Mouse (Mus musculus): ENCODE data around the gene Ftsj1. TPM values are rescaled to one million over a fixed set of nuclear protein-coding genes. Genes with fewer than 3 reads are reported as not detected.

Ftsj1 gene
- total RNA-seq, 4 experiments from 2014 or later = 11.9 to 15.5 (median 14.0) TPM

GRCm38 (mm10) chrX:8219651-8220050 lies 32.6 kb downstream of the Ftsj1 start:
- no peak for DNase-seq (ENCODE audit: low spot score in 2 of 2)

- DNase-seq (ENCODE audit: low spot score in 2 of 2) = no peak
Measured at GRCm38 (mm10) chrX:8218114-8218513, 34.1 kb downstream of the Ftsj1 start.

DNA sequence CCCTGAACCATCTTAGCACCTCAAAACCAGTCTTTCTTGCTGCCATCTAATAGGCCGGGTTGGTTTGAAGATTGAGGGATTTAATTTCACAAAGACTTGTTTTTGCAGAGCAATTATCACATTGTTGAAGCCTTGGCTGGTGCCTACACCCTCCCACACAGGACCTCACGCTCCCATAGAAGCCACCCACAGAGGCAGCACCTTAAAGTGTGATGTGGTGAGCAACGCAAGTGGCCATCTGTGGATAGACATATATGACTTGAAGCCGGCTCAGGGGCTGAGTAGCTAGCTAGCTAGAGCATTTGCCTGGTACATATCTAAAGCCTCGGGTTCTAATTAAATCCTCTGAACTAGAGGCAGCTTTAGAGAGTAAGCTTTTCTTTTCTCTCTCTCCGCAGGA lies 34.8 kb downstream of the Ftsj1 start:
- no peak for DNase-seq (ENCODE audit: low spot score in 2 of 2)

- DNase-seq (ENCODE audit: low spot score in 2 of 2) = no peak
Measured at GRCm38 (mm10) chrX:8211490-8212207, 40.6 kb downstream of the Ftsj1 start.

- no peak for DNase-seq (ENCODE audit: low spot score in 2 of 2)
Measured at GRCm38 (mm10) chrX:8209720-8210119, 42.5 kb downstream of the Ftsj1 start.

DNA sequence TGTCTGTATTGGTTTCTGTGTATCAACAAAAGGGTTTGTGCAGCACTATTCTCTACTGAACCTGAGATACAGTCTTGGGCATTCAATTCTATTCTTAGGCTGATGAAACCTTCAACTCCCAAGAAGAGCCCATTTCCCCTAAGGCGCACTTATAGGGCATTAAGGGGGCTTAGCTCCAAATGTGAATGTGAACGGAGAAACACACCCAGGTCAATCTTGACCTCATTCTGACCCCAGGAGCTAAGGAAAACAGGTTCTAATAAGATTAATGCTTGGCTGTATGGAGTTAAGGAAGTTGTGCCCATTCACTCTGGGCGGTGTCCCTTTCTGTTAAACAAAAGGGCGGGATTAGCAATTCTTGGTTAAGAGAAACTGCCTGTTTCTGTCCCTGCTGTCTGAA lies 45.0 kb downstream of the Ftsj1 start:
- DNase-seq (ENCODE audit: low spot score in 2 of 2) = no peak

DNA sequence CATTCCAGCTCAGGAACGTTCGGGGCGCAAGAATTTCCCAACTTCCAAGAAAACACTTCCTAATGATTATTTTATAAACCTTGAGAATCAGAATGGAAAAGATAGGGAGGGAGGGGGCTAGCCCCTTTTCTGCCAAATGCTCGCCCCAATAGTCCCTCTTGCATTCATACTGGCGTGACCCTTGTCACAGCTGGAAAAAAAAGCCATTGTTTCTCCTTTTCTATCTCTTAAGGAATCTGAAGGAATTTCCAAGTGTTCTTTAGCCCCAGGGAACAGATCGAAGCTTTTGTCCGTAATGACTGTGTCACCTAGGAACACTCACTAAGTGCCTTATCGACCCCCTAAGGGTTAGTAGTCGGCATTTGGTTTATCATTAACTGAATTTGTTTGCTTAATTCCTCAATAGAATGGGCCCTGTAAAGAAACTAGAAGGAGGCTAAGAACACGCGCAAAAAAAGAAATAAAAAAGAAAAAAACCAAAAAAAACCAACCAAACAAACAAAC lies 45.5 kb downstream of the Ftsj1 start:
- DNase-seq (ENCODE audit: low spot score in 2 of 2) = no peak

GRCm38 (mm10) chrX:8206015-8206693 lies 46.1 kb downstream of the Ftsj1 start, which contains the start of gene Porcn:
Gene Porcn (minus strand): TSS chrX:8206525.
- peak; percentile 62 to 71 for DNase-seq (ENCODE audit: low spot score in 2 of 2)

GRCm38 (mm10) chrX:8205551-8205950 lies 46.7 kb downstream of the Ftsj1 start:
- no peak for DNase-seq (ENCODE audit: low spot score in 2 of 2)

DNA sequence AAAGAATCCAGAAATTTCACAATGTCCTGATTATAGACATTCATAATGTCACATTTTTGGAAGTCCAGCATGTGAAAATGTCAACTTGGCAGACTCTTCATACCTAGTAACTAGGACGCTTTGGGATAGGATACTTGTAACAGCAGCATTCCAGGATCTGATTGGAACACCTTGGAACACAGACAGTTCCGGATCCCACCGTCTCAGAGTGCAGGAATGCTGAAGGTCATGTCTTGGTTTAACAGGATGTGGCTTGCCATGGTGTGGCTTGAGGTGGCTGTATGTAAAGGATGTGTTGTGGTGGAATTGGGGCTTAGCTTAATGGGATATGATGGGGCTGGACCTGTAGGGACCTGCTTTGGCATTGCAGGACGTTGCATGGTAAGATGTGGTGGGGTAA lies 47.1 kb downstream of the Ftsj1 start:
- no peak for DNase-seq (ENCODE audit: low spot score in 2 of 2)

GRCm38 (mm10) chrX:8204076-8204475 lies 48.1 kb downstream of the Ftsj1 start:
- no peak for DNase-seq (ENCODE audit: low spot score in 2 of 2)

DNA sequence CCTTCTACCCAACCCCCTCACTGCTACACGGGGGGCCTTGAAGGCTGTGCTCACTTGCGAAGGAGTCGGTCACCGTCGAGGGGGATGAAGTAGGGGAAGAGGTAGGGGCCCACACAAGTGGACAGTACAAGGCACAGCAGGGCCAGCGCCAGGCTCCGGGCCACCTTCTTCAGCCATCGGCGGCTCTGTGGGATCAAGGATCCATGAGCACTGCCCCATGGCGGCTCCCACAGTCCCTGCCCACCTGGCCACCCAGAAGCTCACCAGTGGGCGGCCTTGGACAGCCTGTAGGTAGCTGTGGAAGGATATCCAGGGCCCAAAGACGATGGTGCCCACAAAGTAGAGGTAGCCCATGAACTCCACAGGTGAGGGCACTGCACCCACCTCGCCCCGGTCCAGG lies 49.1 kb downstream of the Ftsj1 start:
- DNase-seq (ENCODE audit: low spot score in 2 of 2) = no peak

DNA sequence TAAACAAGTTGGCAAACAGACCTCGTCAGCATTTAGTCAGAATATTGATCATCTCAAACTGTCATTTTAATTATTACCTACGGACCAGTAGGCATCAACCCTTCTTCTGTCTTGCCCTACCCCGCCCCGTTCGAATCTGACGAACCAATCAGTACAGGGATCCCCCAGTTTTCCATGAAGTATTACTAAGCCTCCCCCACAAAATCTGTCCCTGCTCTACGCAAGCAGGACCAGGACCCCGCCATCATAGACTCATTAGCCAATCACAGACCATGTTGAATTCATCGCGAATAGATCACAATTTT lies 58.8 kb downstream of the Ftsj1 start, which contains the start of gene Ebp:
Gene Ebp, minus strand, starts transcription at position 94 of the 305 bp plus-strand sequence.
- DNase-seq (ENCODE audit: low spot score in 2 of 2) = no peak

GRCm38 (mm10) chrX:8192640-8193418 lies 59.4 kb downstream of the Ftsj1 start:
- peak; percentile 54 to 66 for DNase-seq (ENCODE audit: low spot score in 2 of 2)

DNA sequence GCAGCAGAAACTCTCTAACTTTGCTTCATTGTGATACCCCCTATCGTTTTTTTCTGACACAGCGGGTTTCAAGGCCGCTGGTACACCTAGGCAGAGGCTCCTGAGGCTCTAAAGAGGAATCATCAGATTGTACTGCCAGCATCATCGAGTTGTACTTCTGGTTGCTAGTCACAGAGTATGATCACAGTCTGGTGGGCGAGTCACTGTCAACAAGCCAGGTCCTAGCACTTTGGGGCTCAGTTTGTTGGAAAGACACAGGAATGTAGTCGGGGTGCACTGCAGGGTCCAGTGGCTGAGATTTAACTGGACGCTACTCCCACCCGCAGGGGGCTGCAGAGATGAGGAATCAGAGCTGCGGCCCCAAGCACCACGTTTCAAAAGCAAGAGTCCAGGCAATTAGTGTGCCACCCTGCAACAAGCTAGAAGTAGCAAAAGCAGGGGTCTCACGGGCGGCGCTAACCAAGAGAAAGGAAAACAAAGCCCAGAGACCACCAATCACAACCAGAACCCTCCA lies 60.0 kb downstream of the Ftsj1 start:
- DNase-seq (ENCODE audit: low spot score in 2 of 2) = no peak

Other genes with a start within 250 kb of the Ftsj1 start
- not detected for gene Glod5, start 233.9 kb downstream of the Ftsj1 start, total RNA-seq (2022)
- gene Suv39h1, start 177.6 kb downstream of the Ftsj1 start, total RNA-seq (2022) = 1 to 10 TPM; 3.5 to 5.0 (median 4.3) TPM
- gene Was, start 161.9 kb downstream of the Ftsj1 start, total RNA-seq (2022) = under 1 TPM; 0.15 to 0.54 (median 0.45) TPM
- 10 to 100 TPM in 2 of 4 experiments, 1 to 10 TPM in 2; 8.7 to 10.4 (median 9.6) TPM for gene Wdr13, start 119.5 kb downstream of the Ftsj1 start, total RNA-seq (2022)
- 100 to 1,000 TPM in 1 of 4 experiments, 10 to 100 TPM in 3; 45.7 to 121 (median 61.8) TPM for gene Rbm3, start 106.5 kb downstream of the Ftsj1 start, total RNA-seq (2022)
- gene Tbc1d25, start 76.2 kb downstream of the Ftsj1 start, total RNA-seq (2022) = 1 to 10 TPM; 2.3 to 3.6 (median 3.0) TPM
- gene Ebp, start 58.9 kb downstream of the Ftsj1 start, total RNA-seq (2022) = 1 to 10 TPM; 5.4 to 8.3 (median 7.0) TPM
- 1 to 10 TPM; 3.3 to 5.1 (median 4.2) TPM for gene Porcn, start 45.9 kb downstream of the Ftsj1 start, total RNA-seq (2022)
- gene Slc38a5, start 18.7 kb upstream of the Ftsj1 start, total RNA-seq (2022) = not detected
- gene Ssxb10, start 75.0 kb upstream of the Ftsj1 start, total RNA-seq (2022) = not detected
- not detected for gene Ssxb9, start 114.6 kb upstream of the Ftsj1 start, total RNA-seq (2022)
- gene Ssxb1, start 160.9 kb upstream of the Ftsj1 start, total RNA-seq (2022) = not detected
- not detected for gene Ssxb2, start 209.3 kb upstream of the Ftsj1 start, total RNA-seq (2022)